Mouse (Mus musculus) liver, embryonic 14.5 days (tissue): Measurements from ENCODE around the gene Adh5.

Source experiments
- CTCF ChIP-seq: IDR thresholded peaks from 2 replicates; pipeline ENCODE4 v1.5.1; 2016; ENCODE audit warnings: antibody characterized with exemption, low read depth, control low read depth
- EP300 ChIP-seq: IDR thresholded peaks from 2 replicates; pipeline ENCODE4 v1.6.1; 2016; ENCODE audit warnings: antibody characterized with exemption, low read depth

DNA sequence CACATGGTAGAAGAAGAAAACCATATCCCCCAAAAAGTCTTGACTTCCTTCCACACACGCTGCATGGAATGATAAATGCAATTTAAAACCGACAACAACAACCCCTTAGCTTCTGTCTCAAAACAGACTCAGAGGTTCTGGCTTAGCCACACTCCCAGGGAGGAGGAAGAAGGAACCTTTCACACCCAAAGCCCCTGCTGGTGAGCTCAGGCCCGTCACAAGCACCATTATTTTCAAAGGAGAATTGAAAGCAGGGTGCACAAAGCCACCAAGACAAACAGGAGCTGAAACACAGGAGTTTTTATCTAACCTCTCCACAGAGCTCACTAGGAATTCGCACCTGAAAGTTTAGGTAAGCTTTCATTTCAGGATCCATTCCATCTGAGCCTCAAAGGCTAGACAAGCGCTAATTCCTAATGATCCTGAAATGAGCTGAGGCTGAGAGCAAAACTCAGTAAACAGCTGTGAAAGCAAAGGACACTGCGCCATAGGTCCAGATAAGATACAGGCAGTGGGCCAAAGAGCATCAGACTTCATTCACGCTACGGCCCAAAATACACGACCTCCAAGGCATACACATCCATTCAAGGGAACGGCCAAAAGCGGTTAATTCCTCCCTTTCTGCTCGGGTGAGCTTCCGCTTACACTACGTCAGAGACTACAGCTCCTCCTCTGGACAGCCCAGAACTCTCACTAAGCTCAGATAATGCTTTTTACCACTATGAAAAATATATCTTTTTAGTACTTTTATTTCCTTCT lies 38.8 kb downstream of the Adh5 start:
- TF ChIP-seq CTCF (no peak), EP300 (no peak)
